Mouse (Mus musculus): Measurements from ENCODE around the gene Ccdc163. TPM values are rescaled to one million over a fixed set of nuclear protein-coding genes. Genes with fewer than 3 reads are reported as not detected.
"Not testable (repeated sequence)": the region's sequence is repeated elsewhere in the genome, so short reads cannot be mapped to it uniquely, and the experiment has no call there.

Ccdc163 gene
- 30.0 and 35.1 TPM in 2 replicates for polyA plus RNA-seq (2014; fragmentation: Nextera tagmentation; extraction: Ambion mirVana)

GRCm38 (mm10) chr4:116708201-116708764 is at the start of gene Ccdc163, which contains the start of gene Mmachc:
Ccdc163 (plus strand) TSS chr4:116708509.
Mmachc (minus strand) TSS chr4:116708406.
- WGBS = 0% methylated on average over 29 of the region's 29 CpGs
- Histone ChIP-seq H3K36me3 (ENCODE audit: insufficient read depth) (peaks cover 17% of the 10 kb centered on the region; the same call in 1 of the 2 replicates), H3K9ac (peak within 1 kb of the TSS; percentile 59), H3K4me3 (ENCODE audit: low read depth, low read length) (peak within 1 kb of the TSS; percentile 59), H3K27ac (ENCODE audit: low read depth) (no peak within 1 kb of the TSS), H3K4me2 (peak within 1 kb of the TSS; percentile 66), H3K9me3 (ENCODE audit: low read depth, low read length) (no peaks in the 10 kb centered on the region), H3K4me1 (ENCODE audit: insufficient read depth) (peaks cover 3% of the 10 kb centered on the region; the same call in 1 of the 2 replicates), H3K27me3 (ENCODE audit: insufficient read depth, low read length) (no peaks in the 10 kb centered on the region)
- TF ChIP-seq CTCF (IDR thresholded peaks at IDR 0.05; ENCODE audit: low read depth) = peak; percentile 35; the same call in 1 of the 2 replicates
- peak; percentile 98 for DNase-seq
- ATAC-seq (ENCODE audit: insufficient read depth) = peak; percentile 99

- peak; percentile 49; the same call in 1 of the 2 replicates for ATAC-seq (ENCODE audit: insufficient read depth)
- Histone ChIP-seq H3K4me3 (ENCODE audit: low read depth, low read length) (no peak overlapping the region), H3K4me2 (no peak overlapping the region), H3K9ac (no peak overlapping the region), H3K36me3 (ENCODE audit: insufficient read depth) (no peaks in the 10 kb centered on the region), H3K27ac (ENCODE audit: low read depth) (no peak overlapping the region), H3K9me3 (ENCODE audit: low read depth, low read length) (no peaks in the 10 kb centered on the region), H3K4me1 (ENCODE audit: insufficient read depth) (no peaks in the 10 kb centered on the region), H3K27me3 (ENCODE audit: insufficient read depth, low read length) (no peaks in the 10 kb centered on the region)
- DNase-seq = peak; percentile 78
- TF ChIP-seq CTCF (IDR thresholded peaks at IDR 0.05; ENCODE audit: low read depth) = no peak
- WGBS = 32% methylated on average over 2 of the region's 2 CpGs
These were observed 48.8 kb upstream of the Ccdc163 start for GRCm38 (mm10) chr4:116659474-116659873.

DNA sequence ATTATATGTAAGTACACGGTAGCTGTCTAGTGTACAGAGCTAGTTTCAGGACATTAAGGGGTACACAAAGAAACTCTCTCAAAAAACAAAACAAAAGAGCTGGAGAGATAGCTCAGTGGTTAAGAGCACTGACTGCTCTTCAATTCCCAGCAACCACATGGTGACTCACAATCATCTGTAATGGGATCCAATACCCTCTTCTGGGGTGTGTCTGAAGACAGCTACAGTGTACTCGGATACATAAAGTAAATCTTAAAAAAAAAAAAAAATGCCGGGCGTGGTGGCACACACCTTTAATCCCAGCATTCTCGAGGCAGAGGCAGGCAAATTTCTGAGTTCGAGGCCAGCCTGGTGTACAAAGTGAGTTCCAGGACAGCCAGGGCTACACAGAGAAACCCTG is 48.4 kb upstream of the Ccdc163 start:
- not testable (repeated sequence) for ATAC-seq (ENCODE audit: insufficient read depth); H3K27me3 ChIP-seq (ENCODE audit: insufficient read depth, low read length); H3K4me3 ChIP-seq (ENCODE audit: low read depth, low read length); DNase-seq; H3K4me2 ChIP-seq; H3K27ac ChIP-seq (ENCODE audit: low read depth); H3K4me1 ChIP-seq (ENCODE audit: insufficient read depth); H3K9ac ChIP-seq; H3K36me3 ChIP-seq (ENCODE audit: insufficient read depth); H3K9me3 ChIP-seq (ENCODE audit: low read depth, low read length)
- WGBS = 78% methylated on average over 6 of the region's 6 CpGs

DNA sequence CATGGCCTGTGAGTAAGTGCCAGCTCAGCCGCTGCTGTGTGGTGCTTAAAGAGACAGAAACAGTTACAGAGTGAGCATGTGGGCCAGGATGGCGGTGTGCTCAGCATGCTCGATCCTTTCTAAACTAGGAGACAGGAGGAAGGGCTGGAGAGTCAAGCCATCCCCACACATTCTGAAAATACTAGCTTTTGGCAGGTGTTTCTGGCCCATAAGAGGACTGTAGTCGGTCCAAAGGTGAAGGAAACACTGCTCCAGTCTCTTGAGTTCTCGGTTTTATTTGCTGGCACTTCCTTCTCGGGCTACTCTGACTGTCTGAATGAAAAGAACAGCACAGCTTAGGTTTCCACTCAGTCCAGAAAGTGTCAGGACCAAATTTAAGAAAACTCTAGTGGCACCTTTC is 47.5 kb upstream of the Ccdc163 start:
- TF ChIP-seq CTCF (IDR thresholded peaks at IDR 0.05; ENCODE audit: low read depth) = no peak
- no peaks in the 10 kb centered on the region for H3K27me3 ChIP-seq (ENCODE audit: insufficient read depth, low read length)
- DNase-seq (no peak), ATAC-seq (ENCODE audit: insufficient read depth) (no peak)
- no peak overlapping the region for H3K4me3 ChIP-seq (ENCODE audit: low read depth, low read length)
- H3K4me2 ChIP-seq = no peak overlapping the region
- H3K4me1 ChIP-seq (ENCODE audit: insufficient read depth) = no peaks in the 10 kb centered on the region
- H3K9ac ChIP-seq = no peak overlapping the region
- H3K9me3 ChIP-seq (ENCODE audit: low read depth, low read length) = no peaks in the 10 kb centered on the region
- 63% methylated on average over 6 of the region's 6 CpGs for WGBS
- no peaks in the 10 kb centered on the region for H3K36me3 ChIP-seq (ENCODE audit: insufficient read depth)
- no peak overlapping the region for H3K27ac ChIP-seq (ENCODE audit: low read depth)

- Histone ChIP-seq H3K4me2 (no peak overlapping the region), H3K9ac (no peak overlapping the region), H3K4me1 (ENCODE audit: insufficient read depth) (no peaks in the 10 kb centered on the region), H3K4me3 (ENCODE audit: low read depth, low read length) (no peak overlapping the region), H3K27me3 (ENCODE audit: insufficient read depth, low read length) (no peaks in the 10 kb centered on the region), H3K36me3 (ENCODE audit: insufficient read depth) (no peaks in the 10 kb centered on the region), H3K9me3 (ENCODE audit: low read depth, low read length) (no peaks in the 10 kb centered on the region), H3K27ac (ENCODE audit: low read depth) (no peak overlapping the region)
- DNase-seq = no peak
- WGBS = 79% methylated on average over 1 of the region's 1 CpGs
- TF ChIP-seq CTCF (IDR thresholded peaks at IDR 0.05; ENCODE audit: low read depth) = no peak
- ATAC-seq (ENCODE audit: insufficient read depth) = no peak
These were observed 46.3 kb upstream of the Ccdc163 start for GRCm38 (mm10) chr4:116661998-116662397.

GRCm38 (mm10) chr4:116666625-116667024 is 41.7 kb upstream of the Ccdc163 start:
- ATAC-seq (ENCODE audit: insufficient read depth) (no peak), DNase-seq (no peak)
- Histone ChIP-seq H3K4me2 (no peak overlapping the region), H3K27me3 (ENCODE audit: insufficient read depth, low read length) (no peaks in the 10 kb centered on the region), H3K9ac (no peak overlapping the region), H3K36me3 (ENCODE audit: insufficient read depth) (no peaks in the 10 kb centered on the region), H3K4me3 (ENCODE audit: low read depth, low read length) (no peak overlapping the region), H3K27ac (ENCODE audit: low read depth) (no peak overlapping the region), H3K9me3 (ENCODE audit: low read depth, low read length) (no peaks in the 10 kb centered on the region), H3K4me1 (ENCODE audit: insufficient read depth) (no peaks in the 10 kb centered on the region)
- 48% methylated on average over 4 of the region's 4 CpGs for WGBS
- TF ChIP-seq CTCF (IDR thresholded peaks at IDR 0.05; ENCODE audit: low read depth) = no peak

DNA sequence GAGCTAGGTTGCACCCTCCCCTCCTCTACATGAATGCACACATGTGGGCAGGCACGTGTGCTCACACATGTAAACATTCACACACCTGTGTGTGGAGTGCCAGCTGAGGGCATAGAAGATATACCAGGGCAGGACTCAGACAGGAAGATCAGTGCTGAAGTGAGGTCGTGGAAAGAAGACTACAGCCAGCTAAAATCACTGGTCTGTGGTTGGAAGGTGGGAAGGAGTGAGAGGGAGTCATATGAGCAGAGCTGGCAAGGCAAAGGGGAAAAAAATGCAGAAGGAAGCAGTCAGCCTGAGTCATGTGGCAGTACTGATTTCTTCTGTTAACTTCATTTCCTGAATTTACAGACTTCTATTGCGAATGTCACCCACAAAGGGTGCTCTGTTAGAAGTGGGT is 40.2 kb upstream of the Ccdc163 start:
- H3K4me2 ChIP-seq = no peak overlapping the region
- no peak for DNase-seq
- no peaks in the 10 kb centered on the region for H3K9me3 ChIP-seq (ENCODE audit: low read depth, low read length)
- H3K27me3 ChIP-seq (ENCODE audit: insufficient read depth, low read length) = no peaks in the 10 kb centered on the region
- no peak overlapping the region for H3K9ac ChIP-seq
- no peaks in the 10 kb centered on the region for H3K4me1 ChIP-seq (ENCODE audit: insufficient read depth)
- TF ChIP-seq CTCF (IDR thresholded peaks at IDR 0.05; ENCODE audit: low read depth) = no peak
- H3K36me3 ChIP-seq (ENCODE audit: insufficient read depth) = no peaks in the 10 kb centered on the region
- no peak overlapping the region for H3K27ac ChIP-seq (ENCODE audit: low read depth)
- ATAC-seq (ENCODE audit: insufficient read depth) = no peak
- H3K4me3 ChIP-seq (ENCODE audit: low read depth, low read length) = no peak overlapping the region
- WGBS = 44% methylated on average over 3 of the region's 3 CpGs

Measured in lung, embryonic 14.5 days (tissue).